Mouse (Mus musculus) midbrain, postnatal 0 days (tissue): ENCODE data around the gene Dhrs7. TPM values are rescaled to one million over a fixed set of nuclear protein-coding genes. Genes with fewer than 3 reads are reported as not detected.

Experiments used
- ATAC-seq: fragments of 200-750 bp; cut with Nextera tagmentation; 2 replicates; pipeline ENCODE4 v1.8.0; 2017; ENCODE audit warnings: moderate number of reproducible peaks, mild to moderate bottlenecking, moderate TSS enrichment, moderate library complexity; ENCODE audit not compliant: low FRiP score
- DNase-seq: peaks from one replicate; pipeline ENCODE4 v3.0.0-alpha.2; 2015; ENCODE audit warnings: low spot score
- H3K27ac ChIP-seq: fragments of 300-500 bp; sonication (generic); 2 replicates; pipeline ENCODE4 v1.5.1; 2014; ENCODE audit warnings: low read depth, mild to moderate bottlenecking, low read length, mixed read lengths
- H3K27me3 ChIP-seq: fragments of 300-500 bp; sonication (generic); 2 replicates; pipeline ENCODE4 v1.6.1; 2014; ENCODE audit warnings: low read length, control low read depth, mixed read lengths; ENCODE audit not compliant: insufficient read depth
- H3K36me3 ChIP-seq: fragments of 300-500 bp; sonication (generic); 2 replicates; pipeline ENCODE4 v1.6.1; 2014; ENCODE audit warnings: low read length, control low read depth, mixed read lengths; ENCODE audit not compliant: insufficient read depth
- H3K4me1 ChIP-seq: fragments of 300-500 bp; sonication (generic); 2 replicates; pipeline ENCODE4 v1.6.1; 2014; ENCODE audit warnings: mild to moderate bottlenecking, control low read depth, antibody characterized with exemption, low read length, mixed read lengths; ENCODE audit not compliant: insufficient read depth
- H3K4me2 ChIP-seq: fragments of 300-500 bp; sonication (generic); 2 replicates; pipeline ENCODE4 v1.6.1; 2014; ENCODE audit warnings: low read depth, mild to moderate bottlenecking, low read length, mixed read lengths; ENCODE audit not compliant: poor library complexity, severe bottlenecking
- H3K4me3 ChIP-seq: fragments of 300-500 bp; sonication (generic); 2 replicates; pipeline ENCODE4 v1.5.1; 2014; ENCODE audit warnings: low read depth, mild to moderate bottlenecking, low read length, moderate library complexity
- H3K9ac ChIP-seq: fragments of 300-500 bp; sonication (generic); replicated peaks from 2 replicates; pipeline ENCODE4 v1.6.1; 2014; ENCODE audit warnings: mild to moderate bottlenecking, low read length, moderate library complexity, mixed read lengths; ENCODE audit not compliant: poor library complexity, severe bottlenecking
- H3K9me3 ChIP-seq: fragments of 300-500 bp; sonication (generic); 2 replicates; pipeline ENCODE4 v1.6.1; 2016; ENCODE audit warnings: low read length, control low read depth
- CTCF ChIP-seq: IDR thresholded peaks from 2 replicates; pipeline ENCODE4 v1.5.1; 2016; ENCODE audit warnings: antibody characterized with exemption, mild to moderate bottlenecking
- whole genome bisulfite sequencing: fragments of 180-500 bp; shearing (Covaris S2); extraction: QIAGEN DNeasy Blood & Tissue Kit; methylation state at CpG from one replicate; pipeline ENCODE4 v1.1.7; 2014; 5-methylcytosine and 5-hydroxymethylcytosine counted together
- polyA plus RNA-seq: library from polyadenylated mRNA; unstranded; fragments of >200 nt; fragmentation: Nextera tagmentation; extraction: Ambion mirVana; gene quantifications from 2 replicates; pipeline ENCODE4 v1.2.1, GENCODE M21; 2015
- total RNA-seq: library from RNA; depleted of rRNA; stranded (reverse); fragments of >200 nt; gene quantifications from 2 replicates; pipeline ENCODE4 v1.2.3, GENCODE M21; 2014

Dhrs7 gene
- total and polyA plus RNA-seq, 2 experiments from 2014 or later: 12.3 to 26.3 TPM

DNA sequence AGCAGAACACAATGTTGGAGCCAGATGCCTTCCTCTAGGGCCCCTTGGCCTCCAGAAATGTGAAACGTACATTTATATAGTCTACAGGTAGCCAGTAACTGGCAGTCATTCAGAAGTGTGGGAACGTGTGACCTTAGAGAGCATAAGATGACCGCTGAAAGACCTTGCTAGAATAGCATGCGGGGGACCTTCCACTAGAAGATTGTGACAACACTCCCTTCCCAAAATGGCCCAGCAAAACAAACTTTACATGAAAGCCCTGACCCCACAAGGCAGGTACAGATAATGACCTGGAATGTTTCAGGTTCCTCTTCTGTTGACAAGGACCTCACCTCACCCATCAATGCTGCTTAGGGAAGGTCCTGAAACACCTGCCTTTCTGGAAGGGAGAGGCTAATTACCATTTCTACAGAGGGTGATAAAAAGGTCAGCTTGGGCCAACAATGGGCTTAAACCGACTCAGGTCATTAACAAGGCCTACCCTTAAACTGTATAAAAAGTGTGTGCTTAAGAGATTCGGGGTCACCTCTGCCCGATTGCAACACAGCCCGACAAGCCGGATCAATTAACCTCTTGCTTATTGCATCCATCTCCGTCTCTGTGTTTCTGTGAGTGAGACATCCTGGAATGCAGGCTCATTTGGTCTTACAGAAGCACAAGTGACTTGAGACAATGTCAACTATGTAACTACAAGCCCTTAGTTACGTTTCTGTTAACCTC, 14.9 kb downstream of the Dhrs7 start, which contains the start of gene Gm4756:
Gene Gm4756 (minus strand): TSS at position 51 of the 720 bp plus-strand sequence.
- ATAC-seq (no peak), DNase-seq (no peak)
- H3K9ac ChIP-seq: no peak within 1 kb of the TSS
- H3K4me1 ChIP-seq: no peaks in the 10 kb centered on the region
- TF ChIP-seq CTCF: no peak
- H3K4me2 ChIP-seq: no peak within 1 kb of the TSS
- H3K36me3 ChIP-seq: no peaks in the 10 kb centered on the region
- 0 out of 2 replicates have a peak, but pooled peaks cover 4% of the 10 kb centered on the region for H3K9me3 ChIP-seq
- H3K27ac ChIP-seq: no peak within 1 kb of the TSS
- WGBS: 81% methylated on average over 11 of the region's 11 CpGs
- H3K27me3 ChIP-seq: no peaks in the 10 kb centered on the region
- H3K4me3 ChIP-seq: no peak within 1 kb of the TSS

- Histone ChIP-seq H3K9ac (no peak overlapping the region), H3K4me1 (no peaks in the 10 kb centered on the region), H3K4me3 (no peak overlapping the region), H3K9me3 (0 out of 2 replicates have a peak, but pooled peaks cover 4% of the 10 kb centered on the region), H3K4me2 (no peak overlapping the region), H3K27me3 (no peaks in the 10 kb centered on the region), H3K36me3 (no peaks in the 10 kb centered on the region), H3K27ac (no peak overlapping the region)
- 96% methylated on average over 14 of the region's 14 CpGs for WGBS
- TF ChIP-seq CTCF: no peak
- ATAC-seq (no peak), DNase-seq (no peak)
Measured at GRCm38 (mm10) chr12:72648921-72649320, 15.8 kb downstream of the Dhrs7 start.

- no peaks in the 10 kb centered on the region for H3K9me3 ChIP-seq
- no peak for ATAC-seq
- H3K4me2 ChIP-seq: no peak overlapping the region
- H3K27ac ChIP-seq: no peak overlapping the region
- no peak for DNase-seq
- WGBS: 87% methylated on average over 3 of the region's 3 CpGs
- TF ChIP-seq CTCF: no peak
- H3K4me3 ChIP-seq: no peak overlapping the region
- H3K9ac ChIP-seq: no peak overlapping the region
- no peaks in the 10 kb centered on the region for H3K36me3 ChIP-seq
- no peaks in the 10 kb centered on the region for H3K27me3 ChIP-seq
- no peaks in the 10 kb centered on the region for H3K4me1 ChIP-seq
Measured at GRCm38 (mm10) chr12:72638025-72638424, 26.7 kb downstream of the Dhrs7 start.

DNA sequence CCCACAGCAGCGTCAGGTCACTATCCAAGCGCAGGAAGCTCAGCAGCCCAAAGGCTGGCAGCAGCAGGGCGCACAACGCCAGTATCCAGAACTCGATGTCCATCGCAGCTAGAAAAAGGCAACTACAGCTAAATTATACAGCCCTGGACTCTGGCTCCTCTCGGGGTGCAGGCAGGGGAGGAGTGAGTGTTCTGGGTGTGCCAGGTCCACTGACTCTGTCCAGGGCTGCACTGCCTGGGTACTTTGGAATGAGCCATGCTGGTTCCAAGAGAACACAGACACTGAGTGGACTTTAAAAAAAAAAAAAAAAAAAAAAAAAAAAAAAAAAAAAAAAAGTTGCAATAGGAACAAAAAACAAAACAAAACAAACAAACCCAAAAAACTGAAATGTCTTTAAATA, 36.0 kb downstream of the Dhrs7 start:
- Histone ChIP-seq H3K4me1 (no peaks in the 10 kb centered on the region), H3K9ac (no peak overlapping the region), H3K27me3 (no peaks in the 10 kb centered on the region), H3K36me3 (no peaks in the 10 kb centered on the region), H3K9me3 (no peaks in the 10 kb centered on the region), H3K4me2 (no peak overlapping the region), H3K27ac (no peak overlapping the region), H3K4me3 (no peak overlapping the region)
- DNase-seq: no peak
- 96% methylated on average over 7 of the region's 7 CpGs for WGBS
- no peak for ATAC-seq
- no peak for TF ChIP-seq CTCF

DNA sequence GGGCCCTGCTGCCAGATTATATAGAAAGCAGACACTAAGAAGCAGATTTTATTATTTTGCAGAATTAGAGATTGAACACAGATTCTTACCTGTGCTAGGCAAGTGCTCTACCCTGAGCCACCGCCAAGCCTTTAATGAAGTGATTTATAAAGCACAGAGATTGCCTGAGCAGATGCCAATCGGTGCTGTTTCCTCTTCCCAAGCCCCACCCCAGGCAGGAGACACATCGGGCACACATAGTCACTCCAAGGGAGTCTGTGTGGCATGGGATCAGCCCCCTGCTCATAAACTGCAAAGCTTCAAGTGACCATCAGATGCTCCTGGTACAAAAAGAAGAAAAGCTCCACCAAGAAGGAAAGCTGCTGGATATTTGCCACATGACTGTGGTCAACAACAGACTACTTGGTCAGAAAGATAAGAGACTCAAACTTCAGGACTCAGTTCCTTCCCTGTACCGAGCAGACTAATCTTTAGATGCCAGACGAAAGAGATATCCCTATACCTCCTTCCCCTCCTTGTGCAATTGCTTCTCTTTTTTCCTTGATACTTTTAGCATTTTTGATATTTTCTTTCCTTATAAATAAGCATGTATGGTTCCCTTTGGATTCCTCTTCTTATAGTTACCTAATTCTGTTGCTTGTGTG, 41.7 kb downstream of the Dhrs7 start:
- ATAC-seq: no peak
- DNase-seq: no peak
- H3K27ac ChIP-seq: no peak overlapping the region
- no peaks in the 10 kb centered on the region for H3K9me3 ChIP-seq
- H3K4me1 ChIP-seq: no peaks in the 10 kb centered on the region
- 82% methylated on average over 5 of the region's 5 CpGs for WGBS
- H3K27me3 ChIP-seq: no peaks in the 10 kb centered on the region
- TF ChIP-seq CTCF: no peak
- no peaks in the 10 kb centered on the region for H3K36me3 ChIP-seq
- no peak overlapping the region for H3K4me3 ChIP-seq
- no peak overlapping the region for H3K4me2 ChIP-seq
- H3K9ac ChIP-seq: no peak overlapping the region

GRCm38 (mm10) chr12:72621441-72621840, 43.3 kb downstream of the Dhrs7 start:
- 92% methylated on average over 1 of the region's 1 CpGs for WGBS
- no peak overlapping the region for H3K4me2 ChIP-seq

More at GRCm38 (mm10) chr12:72621441-72621840, 43.3 kb downstream of the Dhrs7 start:
- Histone ChIP-seq H3K27me3 (no peaks in the 10 kb centered on the region), H3K4me1 (no peaks in the 10 kb centered on the region), H3K9ac (no peak overlapping the region), H3K27ac (no peak overlapping the region), H3K36me3 (no peaks in the 10 kb centered on the region), H3K4me3 (no peak overlapping the region), H3K9me3 (no peaks in the 10 kb centered on the region)
- ATAC-seq (no peak), DNase-seq (no peak)
- TF ChIP-seq CTCF: no peak
